Mouse (Mus musculus): ENCODE measurements around the gene Fen1.
"Not testable (repeated sequence)": the region's sequence is repeated elsewhere in the genome, so short reads cannot be mapped to it uniquely, and the experiment has no call there.

Gene Fen1

DNA sequence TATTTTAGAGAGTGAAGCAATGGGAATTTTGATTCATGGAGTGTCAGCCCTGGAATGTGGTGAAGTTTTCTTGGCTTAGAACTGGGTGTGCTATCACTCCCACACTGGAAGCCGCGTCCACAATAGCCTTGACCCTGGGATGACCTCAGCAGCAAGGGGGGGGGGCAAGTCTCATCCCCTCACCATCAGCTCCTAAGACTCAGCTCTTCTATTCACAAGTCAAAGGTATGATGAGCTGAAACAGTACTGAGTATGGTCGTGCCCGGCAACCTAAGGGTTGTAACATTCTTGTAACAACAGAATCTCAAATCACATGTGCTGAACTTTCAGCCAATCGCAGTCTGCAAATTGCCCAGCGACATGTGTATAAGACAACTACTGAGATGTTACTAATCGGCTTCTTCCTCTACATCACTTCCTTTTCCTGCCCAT is 27.0 kb downstream of the Fen1 start:
- no peak for DNase-seq

GRCm38 (mm10) chr19:10176477-10176876 is 27.5 kb downstream of the Fen1 start:
- no peak for DNase-seq

GRCm38 (mm10) chr19:10174956-10175355 is 29.0 kb downstream of the Fen1 start:
- DNase-seq = no peak

DNA sequence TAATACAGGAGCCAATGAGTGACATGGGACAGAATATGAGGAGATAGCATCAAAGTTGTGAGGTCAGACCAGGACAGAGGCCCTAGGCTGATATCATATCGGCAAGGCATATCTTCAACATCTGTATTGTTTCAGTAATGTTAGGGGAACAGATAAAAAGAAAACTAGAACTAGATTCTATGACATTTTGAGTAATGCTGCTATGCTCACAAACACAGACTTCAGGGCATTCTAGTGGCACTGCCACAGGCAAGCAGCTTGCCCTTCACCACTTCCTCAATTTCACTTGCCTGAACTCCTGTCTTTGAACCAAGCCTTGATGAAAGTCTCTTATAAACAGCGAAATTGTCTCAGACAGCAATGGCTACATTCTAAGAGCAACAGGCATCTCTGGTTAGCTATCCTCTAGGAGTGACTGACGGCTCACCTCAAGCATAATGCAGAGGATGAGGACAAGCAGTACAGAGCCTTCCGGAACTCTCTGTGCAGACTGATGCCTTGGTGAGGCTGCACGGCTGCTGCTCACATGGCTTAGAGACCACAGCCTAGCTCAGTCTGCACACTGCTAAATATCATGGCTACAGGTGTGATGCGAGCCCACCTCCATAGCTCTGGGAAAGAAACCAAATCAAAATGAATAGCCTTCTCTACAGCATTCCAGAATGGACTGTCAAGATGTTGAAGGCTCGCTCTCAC is 30.0 kb downstream of the Fen1 start:
- no peak for DNase-seq

DNA sequence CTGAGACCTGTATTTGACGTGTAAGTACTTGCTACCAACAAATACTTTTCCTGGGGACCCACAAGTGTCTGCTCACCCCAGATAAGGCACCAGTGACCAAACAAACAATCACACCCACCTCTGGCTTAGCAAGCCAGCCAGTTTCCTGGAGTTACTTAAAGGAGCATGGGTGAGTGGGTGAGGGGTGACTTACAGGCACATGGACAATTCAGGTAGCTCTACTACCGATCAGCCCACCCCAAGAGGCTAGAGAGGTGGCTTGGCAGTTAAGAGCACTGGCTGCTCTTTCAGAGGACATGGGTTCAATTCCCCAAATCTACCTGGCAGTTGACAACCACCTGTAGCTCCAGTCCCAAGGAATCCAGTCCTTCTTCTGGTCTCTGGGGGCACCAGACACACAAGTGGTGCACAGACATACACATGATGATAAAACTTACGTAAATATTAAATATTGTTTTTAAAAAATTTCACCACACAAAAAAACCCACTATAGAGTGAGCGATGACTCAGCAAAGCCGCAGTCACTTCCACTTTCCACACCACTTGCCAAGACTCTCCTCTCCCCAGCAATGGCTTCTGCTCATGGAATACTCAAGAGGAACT is 30.8 kb downstream of the Fen1 start:
- DNase-seq = no peak

GRCm38 (mm10) chr19:10171846-10172245 is 32.1 kb downstream of the Fen1 start:
- DNase-seq = no peak

DNA sequence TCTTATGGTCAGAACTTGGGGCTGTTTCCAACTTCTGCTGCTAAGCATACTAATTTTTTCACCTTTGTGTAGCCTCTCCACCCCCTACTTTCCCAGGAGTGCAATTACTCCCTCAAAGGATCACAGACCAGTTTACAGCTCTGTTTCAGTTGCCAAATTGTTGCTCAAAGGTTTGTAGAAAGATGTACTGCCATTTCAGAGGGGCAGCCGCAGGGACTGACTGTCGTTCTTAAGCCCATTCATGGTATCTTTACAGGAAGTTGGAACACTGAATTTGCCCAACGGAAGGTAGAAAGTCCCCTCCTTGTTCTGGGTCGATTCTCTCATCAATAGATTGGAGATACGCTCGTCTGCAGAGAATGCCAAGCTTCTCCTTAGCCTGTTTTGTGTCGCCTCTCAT is 32.6 kb downstream of the Fen1 start:
- DNase-seq = no peak

GRCm38 (mm10) chr19:10170466-10170865 is 33.5 kb downstream of the Fen1 start:
- no peak for DNase-seq

DNA sequence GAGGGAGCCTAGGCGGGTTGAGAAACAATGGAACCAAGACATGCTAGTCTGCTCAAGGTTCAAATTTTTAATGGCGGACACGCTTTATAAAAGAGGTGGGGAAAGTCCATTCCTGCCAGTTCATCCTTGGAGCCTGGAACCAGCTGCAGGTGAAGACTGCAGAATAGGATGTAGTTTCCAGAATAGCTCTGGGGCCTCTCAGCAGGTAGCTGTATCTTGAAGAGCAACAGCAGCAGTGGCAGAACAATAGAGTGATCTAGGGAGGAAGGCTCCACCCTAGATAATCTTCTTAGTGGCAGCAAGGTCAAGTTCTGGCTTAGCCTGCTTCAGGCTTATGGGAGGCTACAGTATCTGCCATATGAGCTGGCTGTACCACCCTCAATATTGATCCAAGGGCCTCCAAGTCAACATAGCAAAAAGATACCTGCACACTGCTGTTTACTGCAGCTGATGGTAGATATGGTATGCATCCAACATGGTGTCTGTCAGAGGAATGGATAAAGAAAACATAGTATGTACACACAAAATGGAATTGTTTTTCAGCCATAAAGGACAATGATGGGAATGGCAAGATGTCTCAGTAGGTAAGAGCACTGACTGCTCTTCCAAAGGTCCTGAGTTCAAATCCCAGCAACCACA is 34.2 kb downstream of the Fen1 start:
- not testable (repeated sequence) for DNase-seq

DNA sequence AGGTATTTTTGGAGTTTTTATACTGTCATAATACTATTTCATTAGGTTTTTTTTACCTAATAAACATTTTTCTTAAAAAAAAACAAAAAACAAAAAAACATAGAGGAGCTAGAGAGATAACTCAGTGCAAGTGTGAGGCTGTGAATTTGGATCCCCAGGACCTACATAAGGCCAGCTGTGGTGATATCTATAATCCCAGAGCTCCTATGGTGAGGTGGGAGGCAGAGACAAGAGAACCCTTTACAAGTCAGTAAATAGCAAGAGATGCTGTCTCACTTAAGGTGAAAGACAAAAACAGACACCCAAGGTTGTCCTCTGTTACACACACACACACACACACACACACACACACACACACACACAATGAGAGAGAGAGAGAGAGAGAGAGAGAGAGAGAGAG is 34.8 kb downstream of the Fen1 start:
- no peak for DNase-seq

DNA sequence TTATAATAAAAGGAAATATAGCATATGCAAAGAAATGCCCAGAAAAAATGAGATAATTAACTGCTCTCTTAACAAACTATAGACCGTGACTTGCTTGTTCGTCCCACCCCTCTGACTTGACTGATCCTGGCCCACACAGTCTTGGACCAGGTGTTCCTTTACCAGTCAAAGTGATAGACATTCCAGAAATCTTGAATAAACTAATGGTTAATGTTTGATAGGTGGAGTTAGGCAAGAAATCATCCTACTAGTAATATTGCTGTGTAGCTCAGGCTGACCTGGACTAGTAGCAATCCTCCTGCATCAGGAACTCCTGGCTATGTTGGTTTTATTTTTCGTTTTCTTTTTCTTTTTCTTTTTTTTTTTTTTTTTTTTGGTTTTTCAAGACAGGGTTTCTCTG is 35.5 kb downstream of the Fen1 start:
- DNase-seq = no peak

- no peak for DNase-seq
Measured at GRCm38 (mm10) chr19:10167951-10168350, 36.0 kb downstream of the Fen1 start.

DNA sequence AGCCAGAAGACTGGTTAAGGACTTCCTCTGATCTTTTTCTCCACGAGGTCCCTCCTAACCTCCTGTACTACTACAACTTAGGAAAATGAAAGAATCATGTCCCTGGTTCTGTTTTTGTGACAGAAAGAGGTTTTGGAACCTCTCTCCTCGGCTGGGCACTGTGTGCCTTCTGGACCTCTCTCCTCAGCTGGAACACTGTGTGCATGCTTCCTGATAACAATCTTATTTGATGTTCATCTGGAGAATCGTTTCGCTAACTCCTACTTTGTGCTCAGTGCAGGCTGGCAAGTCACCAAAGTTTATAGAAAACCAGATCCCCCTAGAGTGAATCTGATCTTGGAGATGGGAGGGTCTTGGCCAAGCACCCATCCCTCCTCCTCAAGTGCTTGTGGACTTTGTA is 36.9 kb downstream of the Fen1 start:
- DNase-seq = no peak

- DNase-seq = not testable (repeated sequence)
Measured at GRCm38 (mm10) chr19:10165928-10166327, 38.0 kb downstream of the Fen1 start.

DNA sequence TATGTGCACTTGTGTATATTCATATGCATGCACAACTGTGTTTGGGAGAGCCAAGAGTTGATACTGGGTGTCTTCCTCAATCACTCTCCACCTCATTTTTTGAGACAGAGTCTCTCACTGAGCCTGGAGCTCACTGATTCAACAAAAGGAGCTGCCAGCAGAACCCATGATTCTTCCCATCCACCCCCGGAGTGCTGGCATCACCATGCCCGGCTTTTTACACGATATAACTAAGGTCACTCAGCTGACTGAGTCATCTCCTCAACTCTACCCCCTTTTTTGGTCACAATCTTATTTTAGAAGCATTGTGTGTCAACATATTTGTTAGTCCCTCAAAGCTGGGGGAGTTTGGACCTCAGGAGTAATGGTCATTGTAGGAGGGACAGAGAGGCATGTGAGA is 40.1 kb downstream of the Fen1 start:
- DNase-seq = no peak

GRCm38 (mm10) chr19:10157725-10158124 is 46.2 kb downstream of the Fen1 start:
- no peak for DNase-seq

DNA sequence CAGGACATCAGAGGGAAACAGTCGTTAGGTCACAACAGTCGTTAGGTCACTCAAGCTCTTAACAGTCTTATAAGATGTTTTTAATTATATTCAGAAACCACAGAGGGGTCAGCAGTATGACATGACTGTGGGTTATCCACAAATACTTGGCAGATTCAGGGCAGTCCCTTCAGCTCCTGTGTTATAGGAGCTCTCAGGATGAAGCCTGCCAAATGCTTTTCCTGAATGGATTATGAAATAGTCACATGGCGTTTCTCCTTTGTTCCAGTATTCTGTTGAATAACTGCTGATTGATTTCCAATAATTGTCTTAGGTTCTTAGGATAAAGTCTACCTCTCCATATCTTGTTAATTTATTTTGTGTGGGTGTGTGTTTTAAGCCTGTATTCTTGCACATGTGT is 54.8 kb downstream of the Fen1 start:
- DNase-seq = no peak
